Mouse (Mus musculus) thymus, postnatal 4 days (tissue): ENCODE data around the gene Olfr1263.

ENCODE experiments used
- DNase-seq: peaks from one replicate; pipeline ENCODE4 v3.0.0; 2021

Olfr1263 gene

DNA sequence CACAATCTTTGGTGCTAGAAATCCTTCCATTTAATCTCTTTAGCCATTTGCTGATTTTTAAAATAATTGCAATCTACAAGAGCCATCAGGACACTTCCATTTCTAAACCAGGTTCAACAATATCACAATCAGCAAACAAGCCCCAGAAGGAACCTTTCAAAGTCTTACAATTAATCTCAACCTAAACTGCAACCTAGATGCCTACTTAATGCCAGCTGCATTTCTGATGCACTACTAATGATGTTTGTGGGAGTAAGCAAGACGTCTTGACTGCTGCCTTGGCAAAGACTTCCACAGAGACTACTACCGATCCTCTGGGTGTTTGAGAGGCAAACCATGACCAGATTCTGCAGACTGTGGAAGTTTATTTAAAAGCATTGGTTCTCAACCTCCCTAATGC is at the start of gene Olfr1263:
Gene Olfr1263 (plus strand): TSS at position 301 of the 400 bp plus-strand sequence.
- DNase-seq, result no peak

DNA sequence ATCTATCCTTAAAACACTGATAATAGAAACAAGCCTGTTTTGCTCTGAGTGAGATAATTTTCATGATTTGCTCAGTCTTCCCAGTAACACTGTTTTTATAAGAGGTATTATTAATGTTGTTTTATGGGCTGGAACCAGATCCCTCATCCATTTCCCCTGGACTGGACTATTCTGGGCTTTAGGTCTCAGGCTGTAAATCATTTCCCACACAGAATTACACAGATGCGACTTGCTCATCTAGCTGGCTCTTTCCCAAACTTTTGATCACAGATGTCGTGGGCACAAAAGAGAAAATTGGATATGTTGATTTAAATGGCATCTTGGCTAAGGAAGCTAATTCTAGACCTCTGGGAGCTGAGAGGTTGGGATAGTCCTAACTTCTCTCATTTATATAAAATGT is 37.7 kb upstream of the Olfr1263 start, which contains the start of gene Olfr1260:
Gene Olfr1260 (plus strand): TSS at position 157 of the 400 bp plus-strand sequence.
- no peak for DNase-seq

DNA sequence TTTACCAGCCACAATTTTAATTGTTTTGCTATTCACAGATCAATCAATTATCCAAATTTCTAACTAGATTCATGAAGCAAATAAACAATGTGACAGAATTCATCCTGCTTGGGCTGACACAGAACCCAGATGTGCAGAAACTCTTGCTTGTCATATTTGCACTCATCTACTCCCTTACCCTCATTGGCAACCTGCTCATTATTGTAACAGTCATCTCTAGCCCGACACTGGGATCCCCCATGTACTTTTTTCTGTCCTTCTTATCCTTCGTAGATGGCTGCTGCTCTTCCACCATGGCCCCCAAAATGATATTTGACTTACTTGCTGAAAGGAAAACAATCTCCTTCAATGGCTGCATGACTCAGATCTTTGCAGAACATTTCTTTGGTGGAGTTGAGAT is 34.2 kb upstream of the Olfr1263 start:
- no peak for DNase-seq

- DNase-seq, result no peak
Measured at GRCm38 (mm10) chr2:89990921-89991320, 21.0 kb upstream of the Olfr1263 start, which contains the start of gene Olfr1261. Gene Olfr1261, plus strand, starts transcription at chr2:89991221.

- DNase-seq, result no peak
Measured at GRCm38 (mm10) chr2:89999845-90000244, 12.1 kb upstream of the Olfr1263 start, which contains the start of gene Olfr1262. Gene Olfr1262, plus strand, starts transcription at chr2:90000145.

DNA sequence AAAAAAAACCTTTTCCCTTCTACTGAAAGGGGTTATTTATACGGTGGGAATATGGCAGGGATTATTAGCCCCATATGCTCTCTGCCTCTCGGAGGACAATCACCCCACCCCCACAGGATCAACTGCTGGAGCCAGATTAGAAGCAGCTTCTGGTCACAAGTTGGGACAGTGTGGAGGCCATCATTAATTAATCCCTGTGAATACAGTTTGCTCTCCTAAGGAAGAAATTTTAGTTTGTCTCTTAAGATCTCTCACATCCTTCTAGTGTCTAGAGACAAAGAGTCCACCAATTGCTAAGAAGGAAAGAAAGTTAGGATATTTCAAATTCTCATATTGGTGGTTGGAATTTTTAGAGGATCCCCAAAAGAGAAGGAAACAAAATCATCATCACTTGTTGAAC is 13.5 kb downstream of the Olfr1263 start, which contains the start of gene Olfr1264:
Gene Olfr1264 (minus strand): TSS at position 101 of the 400 bp plus-strand sequence.
- DNase-seq, result no peak

- DNase-seq, result no peak
Measured at GRCm38 (mm10) chr2:90035037-90035436, 23.1 kb downstream of the Olfr1263 start, which contains the start of gene Olfr1265. Gene Olfr1265, plus strand, starts transcription at chr2:90035337.

DNA sequence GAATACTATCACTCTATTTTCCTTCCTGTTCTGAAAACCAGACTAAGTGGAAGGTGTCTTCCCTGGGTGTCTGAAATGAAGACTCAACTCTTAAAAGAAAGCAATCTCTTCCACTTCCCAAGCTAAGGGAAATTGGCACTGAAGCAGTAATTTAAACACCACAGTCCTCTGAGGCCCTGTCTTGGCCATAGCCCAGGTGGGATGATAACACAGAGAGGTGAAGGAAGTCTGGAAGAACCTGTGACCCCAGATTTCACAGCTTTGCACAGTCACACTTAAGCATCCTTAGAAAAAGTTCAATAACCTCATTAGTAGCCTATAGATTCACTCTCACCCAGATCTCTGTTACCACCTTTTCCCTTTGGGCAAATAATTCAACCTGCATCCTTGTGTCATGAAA is 51.6 kb downstream of the Olfr1263 start, which contains the start of gene Olfr140:
Gene Olfr140 (minus strand): TSS at position 101 of the 400 bp plus-strand sequence.
- no peak for DNase-seq
